Mouse (Mus musculus): ENCODE results near the gene Fam207a.
A peak's percentile ranks its signal among the peaks of the same experiment; 100 is the strongest.

Fam207a gene

GRCm38 (mm10) chr10:77497185-77497584 lies 18.4 kb downstream of the Fam207a start:
- DNase-seq = no peak

GRCm38 (mm10) chr10:77492885-77493284 lies 22.7 kb downstream of the Fam207a start:
- DNase-seq = no peak

GRCm38 (mm10) chr10:77491585-77491984 lies 24.0 kb downstream of the Fam207a start:
- no peak for DNase-seq

- peak; percentile 95 for DNase-seq
Observed at GRCm38 (mm10) chr10:77488168-77488567, 27.4 kb downstream of the Fam207a start.

- DNase-seq = no peak
Observed at GRCm38 (mm10) chr10:77485786-77486185, 29.8 kb downstream of the Fam207a start.

GRCm38 (mm10) chr10:77484205-77484935 lies 31.2 kb downstream of the Fam207a start:
- DNase-seq = peak; percentile 99

- DNase-seq = no peak
Observed at GRCm38 (mm10) chr10:77481814-77482213, 33.8 kb downstream of the Fam207a start.

GRCm38 (mm10) chr10:77479972-77480371 lies 35.6 kb downstream of the Fam207a start:
- no peak for DNase-seq

GRCm38 (mm10) chr10:77476907-77477306 lies 38.7 kb downstream of the Fam207a start:
- DNase-seq = no peak

- DNase-seq = no peak
Observed at GRCm38 (mm10) chr10:77472188-77472587, 43.4 kb downstream of the Fam207a start.

- DNase-seq = no peak
Observed at GRCm38 (mm10) chr10:77471512-77471911, 44.1 kb downstream of the Fam207a start.

- no peak for DNase-seq
Observed at GRCm38 (mm10) chr10:77470763-77471162, 44.8 kb downstream of the Fam207a start.

- peak; percentile 95 for DNase-seq
Observed at GRCm38 (mm10) chr10:77468675-77469074, 46.9 kb downstream of the Fam207a start.

- no peak for DNase-seq
Observed at GRCm38 (mm10) chr10:77467407-77467806, 48.2 kb downstream of the Fam207a start.

- DNase-seq = no peak
Observed at GRCm38 (mm10) chr10:77465902-77466301, 49.7 kb downstream of the Fam207a start.

- peak; percentile 95 for DNase-seq
Observed at GRCm38 (mm10) chr10:77464181-77464936, 51.2 kb downstream of the Fam207a start.

GRCm38 (mm10) chr10:77461161-77461560 lies 54.4 kb downstream of the Fam207a start:
- DNase-seq = no peak

- DNase-seq = no peak
Observed at GRCm38 (mm10) chr10:77457701-77458100, 57.9 kb downstream of the Fam207a start.

- DNase-seq = peak; percentile 97
Observed at GRCm38 (mm10) chr10:77456507-77456906, 59.1 kb downstream of the Fam207a start.

GRCm38 (mm10) chr10:77455251-77456010 lies 60.2 kb downstream of the Fam207a start:
- DNase-seq = peak; percentile 97

- DNase-seq = peak; percentile 87
Observed at GRCm38 (mm10) chr10:77454795-77455194, 60.8 kb downstream of the Fam207a start.

- DNase-seq = no peak
Observed at GRCm38 (mm10) chr10:77451822-77452221, 63.8 kb downstream of the Fam207a start.

- DNase-seq = no peak
Observed at GRCm38 (mm10) chr10:77450159-77450464, 65.5 kb downstream of the Fam207a start.

Measured in heart, adult 11 months (tissue).